Mouse (Mus musculus): ENCODE results near the gene Als2cl. TPM values are rescaled to one million over a fixed set of nuclear protein-coding genes. Genes with fewer than 3 reads are reported as not detected.

Als2cl gene
- polyA plus RNA-seq, 1 experiment from 2014 or later = 1.6 TPM

Small RNA genes within 50 kb of the gene (microRNA-seq; reads per million reads assigned to microRNA genes)
- not detected for gene Gm24269

Other genes with a start within 250 kb of the Als2cl start
- gene Nbeal2, start 225.7 kb upstream of the Als2cl start, polyA plus RNA-seq (2014; fragmentation: Nextera tagmentation; extraction: Ambion mirVana) = 2.4 and 2.7 TPM in 2 replicates
- gene Ccdc12, start 223.4 kb upstream of the Als2cl start, polyA plus RNA-seq (2014; fragmentation: Nextera tagmentation; extraction: Ambion mirVana) = 146 and 147 TPM in 2 replicates
- 4,569 and 4,875 TPM in 2 replicates for gene Myl3, start 138.0 kb upstream of the Als2cl start, polyA plus RNA-seq (2014; fragmentation: Nextera tagmentation; extraction: Ambion mirVana)
- gene Pth1r, start 132.7 kb upstream of the Als2cl start, polyA plus RNA-seq (2014; fragmentation: Nextera tagmentation; extraction: Ambion mirVana) = 22.2 and 23.9 TPM in 2 replicates
- not detected in 2 replicates for gene Prss42, start 81.7 kb upstream of the Als2cl start, polyA plus RNA-seq (2014; fragmentation: Nextera tagmentation; extraction: Ambion mirVana)
- gene Prss44, start 65.9 kb upstream of the Als2cl start, polyA plus RNA-seq (2014; fragmentation: Nextera tagmentation; extraction: Ambion mirVana) = not detected in 2 replicates
- gene Prss43, start 53.2 kb upstream of the Als2cl start, polyA plus RNA-seq (2014; fragmentation: Nextera tagmentation; extraction: Ambion mirVana) = not detected in 2 replicates
- gene Prss45, start 45.3 kb upstream of the Als2cl start, polyA plus RNA-seq (2014; fragmentation: Nextera tagmentation; extraction: Ambion mirVana) = not detected in 2 replicates
- gene Prss46, start 35.4 kb upstream of the Als2cl start, polyA plus RNA-seq (2014; fragmentation: Nextera tagmentation; extraction: Ambion mirVana) = 0.22 TPM in 1 of 2 replicates, not detected in the other
- not detected in 2 replicates for gene Prss50, start 21.9 kb upstream of the Als2cl start, polyA plus RNA-seq (2014; fragmentation: Nextera tagmentation; extraction: Ambion mirVana)
- 0.16 and 0.20 TPM in 2 replicates for gene Tmie, start 243 bp downstream of the Als2cl start, polyA plus RNA-seq (2014; fragmentation: Nextera tagmentation; extraction: Ambion mirVana)
- gene Fam240a, start 37.0 kb downstream of the Als2cl start, polyA plus RNA-seq (2014; fragmentation: Nextera tagmentation; extraction: Ambion mirVana) = not detected in 2 replicates
- gene Tdgf1, start 66.3 kb downstream of the Als2cl start, polyA plus RNA-seq (2014; fragmentation: Nextera tagmentation; extraction: Ambion mirVana) = not detected in 2 replicates
- gene Lrrc2, start 71.7 kb downstream of the Als2cl start, polyA plus RNA-seq (2014; fragmentation: Nextera tagmentation; extraction: Ambion mirVana) = 5.0 and 5.4 TPM in 2 replicates
- 0.12 TPM in 1 of 2 replicates, not detected in the other for gene Rtp3, start 110.7 kb downstream of the Als2cl start, polyA plus RNA-seq (2014; fragmentation: Nextera tagmentation; extraction: Ambion mirVana)
- 1.3 and 1.6 TPM in 2 replicates for gene Ltf, start 139.4 kb downstream of the Als2cl start, polyA plus RNA-seq (2014; fragmentation: Nextera tagmentation; extraction: Ambion mirVana)
- gene Ccrl2, start 177.6 kb downstream of the Als2cl start, polyA plus RNA-seq (2014; fragmentation: Nextera tagmentation; extraction: Ambion mirVana) = 3.2 and 3.6 TPM in 2 replicates
- 75.3 and 78.8 TPM in 2 replicates for gene Lrrfip2, start 237.7 kb downstream of the Als2cl start, polyA plus RNA-seq (2014; fragmentation: Nextera tagmentation; extraction: Ambion mirVana)